Mouse (Mus musculus) spleen, postnatal 10 days (tissue): ENCODE results near the gene Tsen2.

Experiments used
- DNase-seq, 2 experiments: peaks; one replicate each; pipeline ENCODE4 v3.0.0; 2021 to 2022; ENCODE audit warnings: low spot score in 2 of 2

Tsen2 gene

GRCm38 (mm10) chr6:115601715-115602523 is 57.5 kb downstream of the Tsen2 start, which contains the start of gene Mkrn2:
Gene Mkrn2, plus strand, starts transcription at chr6:115601902.
- DNase-seq, result peak; percentile 82 to 88

GRCm38 (mm10) chr6:115606461-115606860 is 62.0 kb downstream of the Tsen2 start:
- no peak for DNase-seq

- DNase-seq, result no peak
Observed at GRCm38 (mm10) chr6:115607429-115607828, 63.0 kb downstream of the Tsen2 start.

- DNase-seq, result peak in 1 of 2 experiments; percentile 44
Observed at GRCm38 (mm10) chr6:115609121-115609520, 64.7 kb downstream of the Tsen2 start.

GRCm38 (mm10) chr6:115610301-115610700 is 65.8 kb downstream of the Tsen2 start:
- DNase-seq, result no peak

- DNase-seq, result no peak
Observed at GRCm38 (mm10) chr6:115613793-115614192, 69.3 kb downstream of the Tsen2 start.

GRCm38 (mm10) chr6:115615983-115616382 is 71.5 kb downstream of the Tsen2 start:
- DNase-seq, result no peak

GRCm38 (mm10) chr6:115619818-115620217 is 75.4 kb downstream of the Tsen2 start:
- DNase-seq, result no peak

GRCm38 (mm10) chr6:115620942-115621341 is 76.5 kb downstream of the Tsen2 start:
- no peak for DNase-seq

GRCm38 (mm10) chr6:115626121-115626520 is 81.7 kb downstream of the Tsen2 start:
- no peak for DNase-seq
